Mouse (Mus musculus) CH12.LX (cell line): ENCODE measurements around the gene Pkd1l3. TPM values are rescaled to one million over a fixed set of nuclear protein-coding genes. Genes with fewer than 3 reads are reported as not detected.
A peak's percentile ranks its signal among the peaks of the same experiment; 100 is the strongest.

ENCODE experiments used
- DNase-seq: peaks from one replicate; pipeline ENCODE4 v3.0.0-alpha.2; 2013; ENCODE audit errors: extremely low read depth
- H3K27ac ChIP-seq: 2 replicates; pipeline ENCODE4 v1.5.1; 2012; ENCODE audit warnings: low read depth, mild to moderate bottlenecking, control low read depth, moderate library complexity; ENCODE audit not compliant: insufficient read depth
- H3K27me3 ChIP-seq: replicated peaks from 2 replicates; pipeline ENCODE3; 2012; ENCODE audit warnings: inconsistent platforms
- H3K36me3 ChIP-seq, 2 experiments: replicated peaks in 1 of 2; 2 replicates each; pipeline versions ENCODE3 to v1.6.1; 2012; ENCODE audit warnings: inconsistent platforms in 1 of 2, low read length in 1 of 2, mild to moderate bottlenecking in 1 of 2, mixed read lengths in 1 of 2, moderate library complexity in 1 of 2; ENCODE audit not compliant: control insufficient read depth in 1 of 2, insufficient read depth in 1 of 2
- H3K4me1 ChIP-seq, 2 experiments: 2 replicates each; pipeline ENCODE4 v1.6.1; 2012; ENCODE audit warnings: inconsistent platforms in 1 of 2, moderate library complexity in 1 of 2; ENCODE audit not compliant: insufficient read depth in 2 of 2, control insufficient read depth in 1 of 2
- H3K4me2 ChIP-seq: 2 replicates; pipeline ENCODE4 v1.6.1; 2012; ENCODE audit warnings: low read depth, mild to moderate bottlenecking, control low read depth; ENCODE audit not compliant: poor library complexity, insufficient read depth, severe bottlenecking
- H3K4me3 ChIP-seq, 3 experiments: fragments of 150-350 bp in 1 of 3; sonication (generic) in 1 of 3; replicated peaks in 1 of 3; 2 replicates each; pipeline versions ENCODE3 to v1.5.1; 2011 to 2012; ENCODE audit warnings: low read depth in 2 of 3, low read length in 2 of 3, mild to moderate bottlenecking in 2 of 3, moderate library complexity in 2 of 3, control low read depth in 1 of 3, improper control_type of control experiment in 1 of 3, inconsistent platforms in 1 of 3, mixed read lengths in 1 of 3; ENCODE audit not compliant: poor library complexity in 1 of 3
- H3K79me2 ChIP-seq: replicated peaks from 2 replicates; pipeline ENCODE4 v1.6.1; 2012; ENCODE audit warnings: mild to moderate bottlenecking, moderate library complexity; ENCODE audit not compliant: control insufficient read depth, poor library complexity, insufficient read depth, severe bottlenecking; ENCODE audit errors: extremely low read depth
- H3K9ac ChIP-seq: 2 replicates; pipeline ENCODE4 v1.6.1; 2012; ENCODE audit warnings: low read depth, mild to moderate bottlenecking, control low read depth, moderate library complexity; ENCODE audit not compliant: insufficient read depth
- H3K9me3 ChIP-seq: replicated peaks from 2 replicates; pipeline ENCODE3; 2012; ENCODE audit warnings: low read length, inconsistent platforms, mixed read lengths
- BHLHE40 ChIP-seq: IDR thresholded peaks from 2 replicates; pipeline ENCODE4 v1.6.1; 2011; ENCODE audit warnings: mild to moderate bottlenecking, low read depth, low read length, improper control_type of control experiment
- CHD1 ChIP-seq: IDR thresholded peaks from 2 replicates; pipeline ENCODE4 v1.6.1; 2012; ENCODE audit warnings: low read depth, low read length, improper control_type of control experiment, inconsistent platforms
- CHD2 ChIP-seq: IDR thresholded peaks from 2 replicates; pipeline ENCODE4 v1.6.1; 2011; ENCODE audit warnings: low read length, improper control_type of control experiment
- CTCF ChIP-seq, 2 experiments: IDR thresholded peaks in 1 of 2; conservative IDR thresholded peaks in 1 of 2; 2 replicates each; pipeline ENCODE4 v1.5.1; 2011 to 2012; ENCODE audit warnings: low read depth in 2 of 2, low read length in 2 of 2, improper control_type of control experiment in 1 of 2, inconsistent platforms in 1 of 2, mild to moderate bottlenecking in 1 of 2, moderate library complexity in 1 of 2
- E2F4 ChIP-seq: IDR thresholded peaks from 2 replicates; pipeline ENCODE4 v1.6.1; 2011; ENCODE audit warnings: low read depth, low read length, improper control_type of control experiment; ENCODE audit not compliant: insufficient replicate concordance
- ELF1 ChIP-seq: IDR thresholded peaks from 2 replicates; pipeline ENCODE4 v1.6.1; 2014; ENCODE audit warnings: low read depth, mild to moderate bottlenecking, inconsistent platforms, low read length, improper control_type of control experiment
- EP300 ChIP-seq: IDR thresholded peaks from 2 replicates; pipeline ENCODE4 v1.6.1; 2011; ENCODE audit warnings: low read length, improper control_type of control experiment
- GABPA ChIP-seq: IDR thresholded peaks from 2 replicates; pipeline ENCODE4 v1.6.1; 2012; ENCODE audit warnings: low read depth, low read length, improper control_type of control experiment, inconsistent platforms; ENCODE audit not compliant: insufficient replicate concordance
- HCFC1 ChIP-seq: IDR thresholded peaks from 2 replicates; pipeline ENCODE4 v1.6.1; 2012; ENCODE audit warnings: low read depth, mild to moderate bottlenecking, inconsistent platforms, low read length, improper control_type of control experiment
- IRF4 ChIP-seq: IDR thresholded peaks from 2 replicates; pipeline ENCODE4 v1.6.1; 2014; ENCODE audit warnings: low read depth, mild to moderate bottlenecking, inconsistent platforms, low read length, improper control_type of control experiment
- JUN ChIP-seq: IDR thresholded peaks from 2 replicates; pipeline ENCODE4 v1.6.1; 2011; ENCODE audit warnings: low read depth, mild to moderate bottlenecking, low read length, improper control_type of control experiment, moderate library complexity; ENCODE audit not compliant: insufficient read depth
- JUND ChIP-seq: conservative IDR thresholded peaks from 2 replicates; pipeline ENCODE4 v1.6.1; 2011; ENCODE audit warnings: low read depth, low read length, improper control_type of control experiment
- KAT2A ChIP-seq: IDR thresholded peaks from 2 replicates; pipeline ENCODE4 v1.6.1; 2012; ENCODE audit warnings: low read length, improper control_type of control experiment, inconsistent platforms; ENCODE audit not compliant: insufficient replicate concordance
- MAFK ChIP-seq: IDR thresholded peaks from 2 replicates; pipeline ENCODE4 v1.6.1; 2011; ENCODE audit warnings: low read length, improper control_type of control experiment; ENCODE audit not compliant: insufficient replicate concordance
- MAX ChIP-seq: IDR thresholded peaks from 2 replicates; pipeline ENCODE4 v1.6.1; 2011; ENCODE audit warnings: low read length, improper control_type of control experiment
- MAZ ChIP-seq: IDR thresholded peaks from 2 replicates; pipeline ENCODE4 v1.6.1; 2012; ENCODE audit warnings: low read depth, mild to moderate bottlenecking, inconsistent platforms, low read length, improper control_type of control experiment, moderate library complexity
- MEF2A ChIP-seq: IDR thresholded peaks from 2 replicates; pipeline ENCODE4 v1.6.1; 2014; ENCODE audit warnings: low read depth, mild to moderate bottlenecking, inconsistent platforms, low read length, improper control_type of control experiment, borderline replicate concordance
- MXI1 ChIP-seq: IDR thresholded peaks from 2 replicates; pipeline ENCODE4 v1.6.1; 2011; ENCODE audit warnings: mild to moderate bottlenecking, low read depth, low read length, improper control_type of control experiment
- MYC ChIP-seq: IDR thresholded peaks from 2 replicates; pipeline ENCODE4 v1.6.1; 2011; ENCODE audit warnings: low read depth, mild to moderate bottlenecking, improper control_type of control experiment, low read length
- NELFE ChIP-seq: IDR thresholded peaks from 2 replicates; pipeline ENCODE4 v1.6.1; 2011; ENCODE audit warnings: low read depth, low read length, improper control_type of control experiment
- NRF1 ChIP-seq: IDR thresholded peaks from 2 replicates; pipeline ENCODE4 v1.6.1; 2014; ENCODE audit warnings: low read depth, mild to moderate bottlenecking, inconsistent platforms, low read length, improper control_type of control experiment, moderate library complexity
- PAX5 ChIP-seq: IDR thresholded peaks from 2 replicates; pipeline ENCODE4 v1.6.1; 2012; ENCODE audit warnings: low read length, inconsistent platforms, mixed read lengths
- POLR2A ChIP-seq: IDR thresholded peaks from 2 replicates; pipeline ENCODE4 v1.6.1; 2011; ENCODE audit warnings: low read depth, mild to moderate bottlenecking, improper control_type of control experiment, low read length
- POLR2AphosphoS2 ChIP-seq: IDR thresholded peaks from 2 replicates; pipeline ENCODE4 v1.6.1; 2011; ENCODE audit warnings: low read depth, low read length, improper control_type of control experiment
- RAD21 ChIP-seq: IDR thresholded peaks from 2 replicates; pipeline ENCODE4 v1.6.1; 2011; ENCODE audit warnings: low read depth, mild to moderate bottlenecking, low read length, improper control_type of control experiment, moderate library complexity
- RCOR1 ChIP-seq: conservative IDR thresholded peaks from 2 replicates; pipeline ENCODE4 v1.6.1; 2012; ENCODE audit warnings: low read depth, mild to moderate bottlenecking, inconsistent platforms, low read length, improper control_type of control experiment
- SIN3A ChIP-seq: IDR thresholded peaks from 2 replicates; pipeline ENCODE4 v1.6.1; 2012; ENCODE audit warnings: low read length, improper control_type of control experiment, inconsistent platforms
- SMC3 ChIP-seq: IDR thresholded peaks from 2 replicates; pipeline ENCODE4 v1.6.1; 2011; ENCODE audit warnings: low read depth, low read length, improper control_type of control experiment
- TBP ChIP-seq: conservative IDR thresholded peaks from 2 replicates; pipeline ENCODE4 v1.6.1; 2011; ENCODE audit warnings: low read depth, low read length, improper control_type of control experiment
- TCF12 ChIP-seq: IDR thresholded peaks from 2 replicates; pipeline ENCODE4 v1.6.1; 2014; ENCODE audit warnings: low read depth, mild to moderate bottlenecking, inconsistent platforms, low read length, improper control_type of control experiment
- UBTF ChIP-seq: IDR thresholded peaks from 2 replicates; pipeline ENCODE4 v1.6.1; 2012; ENCODE audit warnings: low read depth, mild to moderate bottlenecking, inconsistent platforms, low read length, improper control_type of control experiment, moderate library complexity
- USF1 ChIP-seq: IDR thresholded peaks from 2 replicates; pipeline ENCODE4 v1.6.1; 2014; ENCODE audit warnings: low read depth, mild to moderate bottlenecking, inconsistent platforms, low read length, improper control_type of control experiment
- USF2 ChIP-seq: conservative IDR thresholded peaks from 2 replicates; pipeline ENCODE4 v1.6.1; 2011; ENCODE audit warnings: low read depth, low read length, improper control_type of control experiment
- ZC3H11A ChIP-seq: IDR thresholded peaks from 2 replicates; pipeline ENCODE4 v1.6.1; 2012; ENCODE audit warnings: low read depth, mild to moderate bottlenecking, inconsistent platforms, low read length, improper control_type of control experiment
- ZKSCAN1 ChIP-seq: IDR thresholded peaks from 2 replicates; pipeline ENCODE4 v1.6.1; 2012; ENCODE audit warnings: low read depth, inconsistent platforms, low read length, improper control_type of control experiment, borderline replicate concordance
- ZMIZ1 ChIP-seq: IDR thresholded peaks from 2 replicates; pipeline ENCODE4 v1.6.1; 2012; ENCODE audit warnings: low read depth, mild to moderate bottlenecking, inconsistent platforms, low read length, improper control_type of control experiment
- ZNF384 ChIP-seq: IDR thresholded peaks from 2 replicates; pipeline ENCODE4 v1.6.1; 2012; ENCODE audit warnings: low read depth, low read length, improper control_type of control experiment, inconsistent platforms
- dilution Hi-C: fragments of 300-500 bp; cut with MboI; formaldehyde crosslinking; loops from 2 replicates; pipeline ENCODE4 v1.14.3; 2020; ENCODE audit warnings: low sequenced_read_pairs; ENCODE audit not compliant: extremely low pct_unique_long_range_greater_than_20kb, extremely low pct_ligation_motif_present
- in situ Hi-C: fragments of 300-500 bp; cut with MboI; formaldehyde crosslinking; loops from 3 replicates; pipeline ENCODE4 v1.14.3; 2019; ENCODE audit warnings: low sequenced_read_pairs, low pct_ligation_motif_present, low pct_unique_long_range_greater_than_20kb, mixed read lengths
- polyA plus RNA-seq: library from polyadenylated mRNA; unstranded; fragments of >175 nt; gene quantifications from 2 replicates; pipeline ENCODE4 v1.2.1, GENCODE M21; 2012; ENCODE audit warnings: low read depth; ENCODE audit not compliant: insufficient read length
- total RNA-seq, 2 experiments: library from RNA; depleted of rRNA; stranded (reverse); fragments of 300-350 nt in 1 of 2; fragments of >200 nt in 1 of 2; gene quantifications; 2 replicates each; pipeline ENCODE4 v1.2.3; 2012 to 2014

The Pkd1l3 gene
- total RNA-seq (2012; rRNA removed) (5.8 and 6.0 TPM in 2 replicates), total RNA-seq (2014; rRNA removed) (3.1 and 3.5 TPM in 2 replicates), polyA plus RNA-seq (9.6 and 10.0 TPM in 2 replicates)

DNA sequence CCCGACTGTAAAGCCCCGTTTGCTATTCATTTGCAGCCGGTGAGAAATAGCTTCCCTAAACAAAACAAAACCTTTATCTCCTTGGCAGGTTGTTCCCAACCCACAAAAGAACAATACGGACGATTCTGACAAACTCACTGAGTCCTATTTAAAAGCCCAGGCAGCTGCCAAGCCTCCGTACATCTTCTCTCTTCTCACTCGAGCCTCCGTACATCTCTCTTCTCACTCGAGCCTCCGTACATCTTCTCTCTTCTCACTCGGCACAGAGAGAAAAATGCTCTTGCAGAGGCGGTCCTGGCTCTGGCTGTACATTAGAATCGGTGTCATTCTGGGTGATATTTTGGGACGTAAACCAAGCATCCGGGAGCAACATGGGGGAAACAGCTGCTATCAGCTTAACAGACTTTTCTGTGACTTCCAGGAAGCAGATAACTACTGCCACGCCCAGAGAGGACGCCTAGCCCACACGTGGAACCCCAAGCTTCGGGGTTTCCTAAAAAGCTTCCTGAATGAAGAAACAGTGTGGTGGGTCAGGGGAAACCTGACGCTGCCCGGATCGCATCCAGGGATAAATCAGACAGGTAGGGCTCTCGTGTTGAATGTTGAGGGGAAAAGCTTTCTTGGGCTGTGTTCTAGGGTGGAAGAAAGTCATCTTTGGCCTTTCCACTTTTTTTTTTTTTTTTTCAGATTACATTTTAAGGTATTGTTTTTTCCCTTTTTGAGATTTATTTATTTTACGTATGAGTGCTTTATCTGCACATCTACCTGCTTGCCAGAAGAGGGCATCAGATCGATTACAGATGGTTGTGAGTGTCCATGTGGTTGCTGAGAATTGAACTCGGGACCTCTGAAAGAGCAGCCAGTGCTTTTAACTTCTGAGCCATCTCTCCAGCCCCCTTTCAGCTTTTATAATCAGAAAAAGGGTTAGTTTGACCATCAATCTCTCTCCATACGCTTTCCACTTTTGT is at the start of gene Pkd1l3:
Pkd1l3 (plus strand) TSS at position 275 of the 968 bp plus-strand sequence.
- Histone ChIP-seq H3K9me3 (peaks cover 11% of the 10 kb centered on the region), H3K4me3 (peak within 1 kb of the TSS; percentile 65 to 72 (median 69)), H3K27ac (no peak within 1 kb of the TSS), H3K4me2 (peak within 1 kb of the TSS; percentile 39), H3K27me3 (no peaks in the 10 kb centered on the region), H3K79me2 (no peaks in the 10 kb centered on the region), H3K4me1 (peaks cover 2 to 23% of the 10 kb centered on the region in 2 experiments; a peak in 2 of 4 replicates), H3K9ac (peak within 1 kb of the TSS; percentile 83), H3K36me3 (peaks cover 13 to 37% of the 10 kb centered on the region in 2 experiments)
- in situ Hi-C loops, result loop anchor here (10.0 kb wide), 1 partner anchor 70 kb away; no protein-coding TSS in a partner anchor
- dilution Hi-C loops, result no loop called here
- peak; percentile 58 for DNase-seq
- TF ChIP-seq KAT2A (no peak), ELF1 (peak; percentile 78), MAX (peak; percentile 94), RCOR1 (0 out of 2 replicates have a peak, but pooled peaks have one; percentile 26), PAX5 (no peak), MAZ (no peak), TBP (0 out of 2 replicates have a peak, but pooled peaks have one; percentile 26), POLR2A (peak; percentile 71), ZNF384 (peak; percentile 62; the same call in 1 of the 2 replicates), SIN3A (peak; percentile 96), E2F4 (no peak), MEF2A (no peak), JUND (no peak), ZMIZ1 (no peak), POLR2AphosphoS2 (no peak), ZC3H11A (no peak), JUN (no peak), RAD21 (peak; percentile 13), NELFE (no peak; the same call in 1 of the 2 replicates), CTCF (conservative IDR thresholded peaks at IDR 0.05 in 1 of 2, IDR thresholded peaks at IDR 0.05 in 1 of 2; ENCODE audit: low read depth in 2 of 2, low read length in 2 of 2) (peak; percentile 15 to 45; a peak in 2 of 4 replicates), ZKSCAN1 (no peak), NRF1 (no peak), IRF4 (no peak), HCFC1 (no peak), SMC3 (no peak; the same call in 1 of the 2 replicates), MYC (peak; percentile 94), BHLHE40 (no peak), USF2 (no peak), UBTF (no peak), GABPA (no peak), MXI1 (peak; percentile 98), TCF12 (no peak; the same call in 1 of the 2 replicates), MAFK (no peak), CHD2 (no peak), EP300 (no peak), USF1 (no peak), CHD1 (no peak)
